Mouse (Mus musculus): Measurements from ENCODE around the gene Mapk1ip1l. TPM values are rescaled to one million over a fixed set of nuclear protein-coding genes. Genes with fewer than 3 reads are reported as not detected.

The Mapk1ip1l gene
- total RNA-seq, 1 experiment from 2014 or later: 59.2 TPM

DNA sequence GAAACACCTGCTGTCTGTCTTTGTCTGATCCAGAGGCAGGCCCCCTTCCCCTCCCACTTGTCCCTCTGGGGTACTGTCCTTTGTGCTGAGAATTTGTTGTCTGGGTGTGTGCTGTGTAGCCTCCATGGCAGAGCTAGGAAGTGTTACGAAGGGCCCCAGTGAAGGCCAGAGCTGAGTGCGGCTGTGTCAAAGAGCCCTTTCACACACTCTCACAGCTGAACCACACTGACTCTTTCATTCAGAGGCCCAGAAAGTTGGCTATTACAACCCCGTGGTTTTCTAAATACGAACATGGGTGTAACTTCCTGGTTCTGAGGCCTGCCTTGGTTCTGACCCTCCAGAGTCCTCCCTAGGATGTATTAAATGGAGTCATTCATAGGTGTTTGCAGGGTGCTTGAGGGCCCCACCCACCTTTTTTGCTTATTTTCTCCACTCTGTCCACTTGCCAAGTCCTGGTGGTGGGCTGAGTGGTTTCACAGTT lies 43.8 kb downstream of the Mapk1ip1l start:
- no peak for ATAC-seq (replicated peaks in 1 of 2; ENCODE audit: insufficient read depth in 1 of 2, low FRiP score in 2 of 2, low TSS enrichment in 1 of 2, low read depth in 1 of 2, poor library complexity in 2 of 2, severe bottlenecking in 2 of 2)

DNA sequence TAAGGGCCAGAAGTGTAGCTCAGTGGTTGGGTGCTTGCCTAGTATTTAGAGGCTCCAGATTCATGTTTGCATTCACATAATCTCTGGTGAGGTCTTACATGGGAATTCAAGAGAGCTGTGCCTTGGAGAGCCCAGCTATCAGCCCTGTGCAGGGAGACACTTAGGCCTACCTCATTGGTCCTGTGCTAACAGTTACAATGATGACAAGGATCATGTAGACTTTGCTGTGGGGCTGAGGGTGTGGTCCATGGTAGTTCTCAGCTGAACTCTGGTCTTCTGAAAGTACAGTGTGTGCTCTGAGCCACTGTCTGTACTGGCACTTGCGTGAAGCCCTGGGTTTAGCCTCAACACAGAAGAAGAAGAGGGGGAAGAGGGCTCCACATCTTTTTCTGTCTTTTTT lies 48.6 kb downstream of the Mapk1ip1l start:
- ATAC-seq (replicated peaks in 1 of 2; ENCODE audit: insufficient read depth in 1 of 2, low FRiP score in 2 of 2, low TSS enrichment in 1 of 2, low read depth in 1 of 2, poor library complexity in 2 of 2, severe bottlenecking in 2 of 2): no peak

DNA sequence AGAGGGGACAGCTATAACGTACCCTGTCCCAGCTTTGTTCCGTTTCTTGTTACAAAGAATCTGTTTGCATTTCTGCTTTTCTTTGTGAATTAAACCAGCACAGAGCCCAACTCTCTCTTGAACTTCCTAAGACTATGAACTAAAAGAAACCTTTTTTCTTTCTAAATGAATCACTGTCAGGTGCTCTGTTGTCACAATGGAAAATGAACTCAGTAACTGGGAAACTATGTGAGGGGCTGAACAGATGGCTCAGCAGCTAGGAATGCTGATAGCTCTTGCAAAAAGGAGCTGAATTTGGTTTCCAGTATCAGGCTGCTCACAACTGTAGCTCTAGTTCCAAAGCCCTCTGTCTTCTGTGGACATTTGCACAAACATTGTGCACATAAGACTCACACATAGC lies 52.9 kb downstream of the Mapk1ip1l start:
- no peak for ATAC-seq (replicated peaks in 1 of 2; ENCODE audit: insufficient read depth in 1 of 2, low FRiP score in 2 of 2, low TSS enrichment in 1 of 2, low read depth in 1 of 2, poor library complexity in 2 of 2, severe bottlenecking in 2 of 2)

DNA sequence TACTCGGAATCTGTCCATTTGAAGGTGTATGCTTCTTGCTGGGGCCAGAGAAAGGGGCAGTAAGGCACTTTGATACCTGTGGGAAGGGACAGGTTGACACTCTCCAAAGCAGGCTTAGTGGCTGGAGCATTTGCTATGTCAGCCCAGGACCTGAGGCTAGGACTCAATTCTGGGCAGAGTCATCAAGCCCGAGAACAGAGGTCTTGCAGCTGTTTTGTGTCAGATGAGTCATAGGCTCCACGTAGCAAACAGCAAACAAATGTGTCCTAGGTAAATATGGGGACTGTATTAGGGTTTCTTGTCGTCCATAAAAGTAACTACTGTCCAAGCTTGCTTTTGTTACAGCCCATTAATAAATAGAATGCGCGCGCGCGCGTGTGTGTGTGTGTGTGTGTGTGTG lies 54.2 kb downstream of the Mapk1ip1l start:
- ATAC-seq (replicated peaks in 1 of 2; ENCODE audit: insufficient read depth in 1 of 2, low FRiP score in 2 of 2, low TSS enrichment in 1 of 2, low read depth in 1 of 2, poor library complexity in 2 of 2, severe bottlenecking in 2 of 2): no peak

DNA sequence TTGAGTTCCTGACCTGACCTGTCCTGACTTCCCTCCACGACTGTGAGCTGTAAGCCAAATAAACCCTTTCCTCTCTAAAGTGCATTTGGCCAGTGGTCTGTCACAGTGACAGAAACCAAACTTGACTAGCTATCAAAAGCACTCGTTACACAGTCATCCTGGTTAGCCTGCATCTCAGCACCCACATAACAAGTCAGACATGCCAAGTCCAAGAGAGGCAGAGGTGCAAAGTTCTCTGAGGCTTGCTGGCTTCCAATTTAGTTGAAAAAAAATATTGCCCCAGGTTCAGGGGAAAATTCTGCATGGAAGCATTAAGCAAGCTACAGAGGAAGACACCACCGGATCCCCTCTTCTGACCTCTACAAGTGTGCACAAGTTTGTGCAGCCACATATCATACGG lies 55.2 kb downstream of the Mapk1ip1l start:
- ATAC-seq (replicated peaks in 1 of 2; ENCODE audit: insufficient read depth in 1 of 2, low FRiP score in 2 of 2, low TSS enrichment in 1 of 2, low read depth in 1 of 2, poor library complexity in 2 of 2, severe bottlenecking in 2 of 2): no peak

DNA sequence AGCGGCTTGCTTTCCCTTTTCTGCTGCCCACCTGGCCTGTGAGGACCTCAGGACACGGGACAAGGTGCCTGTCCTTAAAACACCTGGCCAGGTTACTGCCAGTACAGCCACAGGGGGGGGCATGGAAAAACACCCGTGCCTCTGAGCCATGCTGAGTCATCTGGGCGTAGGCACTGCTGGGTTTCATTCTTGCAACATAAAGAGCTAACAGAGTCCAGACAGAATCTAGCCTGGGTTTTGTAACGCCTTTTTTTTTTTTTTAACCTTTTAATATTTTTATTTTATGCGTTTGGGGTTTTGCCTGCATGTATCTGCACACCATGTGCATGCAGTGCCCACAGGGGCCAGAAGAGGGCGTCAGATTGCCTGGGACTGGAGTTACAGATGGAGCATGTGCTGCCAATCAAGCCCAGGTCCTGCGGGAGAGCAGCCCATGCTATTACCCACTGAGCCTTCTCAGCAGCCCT lies 56.1 kb downstream of the Mapk1ip1l start:
- peak; percentile 32 to 48; a peak in 1 of 4 replicates for ATAC-seq (replicated peaks in 1 of 2; ENCODE audit: insufficient read depth in 1 of 2, low FRiP score in 2 of 2, low TSS enrichment in 1 of 2, low read depth in 1 of 2, poor library complexity in 2 of 2, severe bottlenecking in 2 of 2)

DNA sequence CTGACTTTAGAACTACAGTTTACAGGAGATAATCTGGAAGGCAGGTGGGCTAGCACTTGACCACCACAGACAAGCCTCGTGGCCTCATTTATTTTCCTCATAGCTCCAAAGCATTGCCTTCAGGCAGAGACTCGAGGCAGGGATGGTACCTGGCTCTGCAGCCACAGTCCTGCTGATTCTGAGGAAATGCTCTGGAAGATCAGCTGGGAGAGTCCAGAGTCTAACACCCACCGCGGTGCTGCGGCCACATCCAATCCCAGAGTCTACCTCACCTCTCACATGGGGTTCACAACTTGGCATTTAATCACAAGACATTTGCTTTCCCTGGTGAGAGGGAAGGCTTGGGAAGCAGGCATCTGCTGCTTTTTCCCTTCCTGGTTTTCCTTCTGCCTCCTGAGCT lies 56.9 kb downstream of the Mapk1ip1l start:
- ATAC-seq (replicated peaks in 1 of 2; ENCODE audit: insufficient read depth in 1 of 2, low FRiP score in 2 of 2, low TSS enrichment in 1 of 2, low read depth in 1 of 2, poor library complexity in 2 of 2, severe bottlenecking in 2 of 2): no peak

DNA sequence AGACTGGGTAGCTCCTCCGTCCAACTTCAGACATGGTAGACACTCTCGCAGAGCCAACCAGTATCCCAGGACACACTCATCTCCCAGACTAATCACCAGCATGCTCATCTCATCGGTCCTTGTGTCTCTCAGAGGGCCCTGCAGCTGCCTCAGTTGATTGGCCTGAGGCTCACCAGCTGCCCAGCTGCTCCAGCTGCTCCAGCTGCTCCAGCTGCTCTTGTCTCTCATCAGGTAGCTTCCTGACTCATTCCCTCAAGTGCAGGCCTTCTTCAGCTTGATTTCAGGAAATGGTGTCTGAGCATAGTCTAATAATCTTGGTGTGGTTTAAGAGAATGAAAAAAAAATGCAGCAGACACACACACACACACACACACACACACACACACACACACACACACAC lies 58.6 kb downstream of the Mapk1ip1l start:
- ATAC-seq (replicated peaks in 1 of 2; ENCODE audit: insufficient read depth in 1 of 2, low FRiP score in 2 of 2, low TSS enrichment in 1 of 2, low read depth in 1 of 2, poor library complexity in 2 of 2, severe bottlenecking in 2 of 2): no peak

DNA sequence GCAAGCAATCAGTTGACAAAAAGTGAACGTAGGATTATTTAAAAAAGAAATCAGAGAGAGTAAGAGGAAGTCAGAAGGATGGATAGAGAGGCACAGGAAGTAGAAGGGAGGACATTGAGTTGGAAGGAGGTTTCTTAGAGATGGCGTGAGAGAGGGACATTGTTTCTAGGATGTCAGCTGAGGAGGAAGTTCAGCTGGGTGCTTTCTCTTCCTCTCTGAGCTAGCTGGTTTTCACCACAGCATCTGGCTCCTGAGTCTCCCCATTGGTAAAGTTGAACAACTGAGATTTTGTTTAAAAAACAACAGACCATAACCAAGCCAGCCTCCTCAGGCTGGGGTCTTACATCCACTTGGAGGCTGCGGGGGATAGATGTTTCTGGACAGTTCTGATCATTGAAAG lies 61.5 kb downstream of the Mapk1ip1l start:
- ATAC-seq (replicated peaks in 1 of 2; ENCODE audit: insufficient read depth in 1 of 2, low FRiP score in 2 of 2, low TSS enrichment in 1 of 2, low read depth in 1 of 2, poor library complexity in 2 of 2, severe bottlenecking in 2 of 2): no peak

DNA sequence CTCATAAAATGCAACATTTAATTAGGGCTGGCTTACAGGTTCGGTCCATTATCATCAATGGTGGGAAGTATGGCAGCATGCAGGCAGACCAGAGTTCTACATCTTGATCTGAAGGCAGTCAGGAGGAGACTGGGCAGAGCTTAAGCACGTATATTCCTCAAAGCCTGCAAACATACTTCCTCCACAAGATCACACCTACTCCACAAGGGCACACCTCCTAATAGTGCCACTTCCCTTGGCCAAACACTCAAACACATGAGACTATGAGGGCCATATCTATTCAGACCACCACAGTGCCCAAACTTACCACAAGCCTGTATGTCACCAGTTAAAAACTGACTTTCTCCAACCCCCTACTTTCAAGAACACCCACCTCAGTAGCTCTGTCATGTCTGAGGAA lies 63.4 kb downstream of the Mapk1ip1l start:
- no peak for ATAC-seq (replicated peaks in 1 of 2; ENCODE audit: insufficient read depth in 1 of 2, low FRiP score in 2 of 2, low TSS enrichment in 1 of 2, low read depth in 1 of 2, poor library complexity in 2 of 2, severe bottlenecking in 2 of 2)

DNA sequence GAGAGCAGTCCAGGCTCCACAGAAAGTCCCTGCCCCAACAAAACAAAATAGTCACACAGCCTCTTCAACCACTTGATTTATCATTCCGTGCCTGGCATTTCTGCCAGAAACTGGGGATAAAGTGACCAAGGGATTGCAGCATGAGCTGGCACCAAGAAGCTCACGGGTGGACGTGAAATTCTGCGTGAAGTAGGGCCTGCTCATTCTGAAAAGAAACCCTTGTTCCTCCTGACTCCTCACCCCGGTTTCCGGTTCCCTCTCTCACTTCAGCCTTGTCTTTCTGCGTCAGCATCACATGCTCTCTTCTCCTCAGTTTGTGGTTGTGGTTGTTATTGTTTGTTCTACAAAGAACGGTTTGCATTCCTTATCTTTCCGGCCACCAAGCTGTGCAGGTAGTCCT lies 63.8 kb downstream of the Mapk1ip1l start:
- ATAC-seq (replicated peaks in 1 of 2; ENCODE audit: insufficient read depth in 1 of 2, low FRiP score in 2 of 2, low TSS enrichment in 1 of 2, low read depth in 1 of 2, poor library complexity in 2 of 2, severe bottlenecking in 2 of 2): no peak

DNA sequence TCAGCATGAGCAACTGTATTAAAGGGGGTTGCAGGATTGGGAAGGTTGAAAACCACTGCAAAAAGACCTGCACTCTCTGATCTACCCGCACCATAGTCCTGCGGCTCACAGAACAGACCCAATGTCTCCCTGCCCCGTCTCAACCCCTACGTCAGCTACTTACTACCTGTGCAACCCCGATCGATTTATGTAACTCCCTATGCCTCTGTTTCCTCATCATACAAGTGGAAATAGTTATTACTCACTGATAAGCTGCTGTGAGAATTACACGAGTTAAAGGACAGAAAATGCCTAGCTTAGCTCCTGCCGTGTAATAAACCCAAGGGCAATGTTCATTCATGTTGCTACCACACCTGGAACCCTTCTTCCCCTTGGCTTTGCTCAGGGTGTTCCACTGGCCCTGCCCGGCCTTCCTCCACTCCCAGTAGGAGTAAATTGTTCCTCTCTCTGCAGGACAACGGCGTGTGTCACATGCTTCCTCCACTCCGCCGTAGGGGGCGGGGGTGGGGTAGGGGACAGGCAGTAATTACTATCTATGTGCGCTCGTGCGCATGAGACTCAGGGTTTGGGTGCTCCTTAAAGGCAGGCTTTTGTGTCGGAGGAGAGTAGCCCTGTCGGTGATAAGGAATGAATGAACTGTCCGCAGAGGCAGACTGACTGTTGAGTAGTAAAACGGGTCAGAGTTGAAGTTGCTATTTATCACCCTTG lies 66.8 kb downstream of the Mapk1ip1l start:
- peak; percentile 28 to 34; a peak in 3 of 4 replicates for ATAC-seq (replicated peaks in 1 of 2; ENCODE audit: insufficient read depth in 1 of 2, low FRiP score in 2 of 2, low TSS enrichment in 1 of 2, low read depth in 1 of 2, poor library complexity in 2 of 2, severe bottlenecking in 2 of 2)

DNA sequence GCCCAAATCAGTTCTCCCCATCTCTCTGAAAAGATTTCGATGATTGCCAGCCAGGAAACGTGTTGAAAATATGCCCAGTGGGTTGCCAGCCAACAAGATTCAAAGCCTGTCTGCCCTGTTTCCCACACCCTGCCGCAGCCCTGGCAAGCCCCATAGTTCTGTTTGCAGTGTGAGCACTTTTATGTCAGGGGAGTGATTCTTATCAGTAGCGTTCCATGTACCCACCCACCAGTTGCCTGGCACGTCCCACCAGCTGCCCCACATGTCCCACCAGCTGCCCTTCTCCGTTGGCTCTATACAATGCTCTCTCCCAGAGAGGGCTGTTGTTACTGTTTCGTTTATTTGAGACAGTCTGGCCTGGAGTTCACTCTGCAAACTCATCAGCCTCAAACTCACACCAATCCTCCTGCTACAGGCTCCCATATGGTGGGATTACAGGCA lies 68.8 kb downstream of the Mapk1ip1l start:
- ATAC-seq (replicated peaks in 1 of 2; ENCODE audit: insufficient read depth in 1 of 2, low FRiP score in 2 of 2, low TSS enrichment in 1 of 2, low read depth in 1 of 2, poor library complexity in 2 of 2, severe bottlenecking in 2 of 2): peak; percentile 50 to 65; a peak in 3 of 4 replicates

DNA sequence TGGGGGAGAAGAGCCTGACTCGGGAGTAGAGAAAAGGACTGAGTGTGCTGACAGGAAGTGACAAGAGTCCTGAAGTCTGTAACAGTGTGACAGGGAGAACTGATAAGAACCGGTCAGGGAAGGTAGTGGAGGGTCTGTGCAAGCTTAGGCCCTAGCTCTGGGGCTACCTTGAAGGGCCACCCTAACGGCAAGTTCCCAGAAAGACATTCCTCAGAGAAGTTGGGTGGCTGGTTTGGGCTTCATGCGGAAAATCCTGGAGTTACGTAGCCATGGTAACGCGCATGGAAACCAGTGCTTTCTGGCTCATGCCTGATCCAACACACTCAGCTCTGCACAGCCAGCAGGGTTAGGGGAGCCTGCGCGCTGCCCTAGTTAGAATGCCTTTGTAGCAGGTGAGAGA lies 69.4 kb downstream of the Mapk1ip1l start, which contains the start of gene Lgals3:
Gene Lgals3, plus strand, starts transcription at position 291 of the 400 bp plus-strand sequence.
- ATAC-seq (replicated peaks in 1 of 2; ENCODE audit: insufficient read depth in 1 of 2, low FRiP score in 2 of 2, low TSS enrichment in 1 of 2, low read depth in 1 of 2, poor library complexity in 2 of 2, severe bottlenecking in 2 of 2): no peak

DNA sequence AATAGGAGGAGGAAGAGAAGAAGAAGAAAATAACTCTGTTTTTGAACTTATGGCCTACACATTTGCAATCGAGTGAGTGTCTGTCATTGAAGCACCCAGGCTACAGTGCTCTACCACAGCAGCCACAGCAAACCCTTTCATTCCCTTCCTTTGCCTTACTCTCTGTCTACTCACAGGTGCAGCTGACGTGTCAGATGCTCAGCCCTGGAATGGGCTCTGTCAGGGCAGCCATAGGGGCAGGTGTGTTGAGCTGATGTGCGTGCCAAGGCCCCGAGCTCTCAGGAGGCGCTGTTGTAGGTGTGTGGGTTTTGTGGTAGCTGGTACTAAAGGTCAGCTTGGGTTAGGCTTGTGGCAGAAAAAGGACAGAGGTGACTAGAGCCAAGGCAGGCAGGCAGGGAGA lies 71.7 kb downstream of the Mapk1ip1l start:
- no peak for ATAC-seq (replicated peaks in 1 of 2; ENCODE audit: insufficient read depth in 1 of 2, low FRiP score in 2 of 2, low TSS enrichment in 1 of 2, low read depth in 1 of 2, poor library complexity in 2 of 2, severe bottlenecking in 2 of 2)

DNA sequence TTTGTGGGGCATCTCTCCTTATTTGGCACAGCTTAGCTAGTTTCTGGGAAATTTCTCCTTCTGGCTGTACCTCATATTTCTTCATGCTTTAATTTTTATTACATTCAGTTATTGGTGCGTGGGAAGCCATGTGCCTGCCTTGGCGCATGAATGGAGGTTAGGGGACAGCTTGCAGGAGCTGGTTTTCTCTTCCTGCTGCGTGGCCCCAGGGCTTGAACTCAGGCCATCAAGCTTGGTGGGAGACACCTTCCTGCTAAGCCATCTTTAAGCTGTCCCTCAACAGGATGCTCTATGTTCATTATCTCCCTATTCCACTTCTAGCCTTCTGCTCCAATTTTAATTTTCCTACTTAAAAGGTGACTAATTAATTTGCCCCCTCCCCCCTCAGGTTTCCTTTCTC lies 72.7 kb downstream of the Mapk1ip1l start:
- no peak for ATAC-seq (replicated peaks in 1 of 2; ENCODE audit: insufficient read depth in 1 of 2, low FRiP score in 2 of 2, low TSS enrichment in 1 of 2, low read depth in 1 of 2, poor library complexity in 2 of 2, severe bottlenecking in 2 of 2)

DNA sequence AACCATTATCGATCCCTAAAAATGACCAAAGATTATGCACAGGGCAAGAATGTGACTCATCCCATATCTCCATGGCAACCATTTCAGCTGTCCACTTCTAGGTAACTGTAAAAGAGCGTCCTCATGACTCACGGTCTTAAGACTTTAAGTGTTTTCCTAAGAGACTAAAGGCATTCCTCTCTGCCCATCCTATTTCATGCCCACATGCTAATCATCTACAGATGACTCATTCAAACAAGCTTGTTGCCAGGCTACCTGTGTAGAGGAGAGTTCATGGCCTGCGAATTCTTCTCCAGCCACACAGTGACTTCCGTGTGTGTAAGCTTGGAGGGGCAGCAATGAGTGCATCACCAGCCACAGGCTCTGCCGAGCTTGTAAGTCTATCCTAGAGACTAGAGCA lies 73.6 kb downstream of the Mapk1ip1l start:
- ATAC-seq (replicated peaks in 1 of 2; ENCODE audit: insufficient read depth in 1 of 2, low FRiP score in 2 of 2, low TSS enrichment in 1 of 2, low read depth in 1 of 2, poor library complexity in 2 of 2, severe bottlenecking in 2 of 2): no peak

All from hematopoietic stem cell, adult 5-6 weeks (primary cell).